Mouse (Mus musculus): ENCODE measurements at regions not wholly inside any gene's neighbourhood (a gene's known extent, or its start where the extent isn't known, plus 50 kb on each side); places are given as distances from the start of the nearest gene placed in this dataset.

- no peak for TF ChIP-seq CTCF (IDR thresholded peaks at IDR 0.05)
- TF ChIP-seq EP300 (IDR thresholded peaks at IDR 0.05): no peak
Observed at GRCm38 (mm10) chr7:115210012-115210411, 466.5 kb downstream of the Insc start.
